Mouse (Mus musculus) cortical plate, adult 2 months (tissue): ENCODE results near the gene Smtn. TPM values are rescaled to one million over a fixed set of nuclear protein-coding genes. Genes with fewer than 3 reads are reported as not detected.

Experiments used
- H3K27ac ChIP-seq: fragments of 200-500 bp; 2 replicates; pipeline ENCODE4 v1.5.1; 2012; ENCODE audit warnings: low read length, control low read depth, inconsistent platforms; ENCODE audit not compliant: insufficient read depth
- H3K4me1 ChIP-seq: fragments of 200-500 bp; 2 replicates; pipeline ENCODE4 v1.6.1; 2011; ENCODE audit warnings: low read length; ENCODE audit not compliant: control insufficient read depth, insufficient read depth
- H3K4me3 ChIP-seq: fragments of 200-500 bp; 2 replicates; pipeline ENCODE4 v1.5.1; 2011; ENCODE audit warnings: mild to moderate bottlenecking, low read length, control low read depth; ENCODE audit not compliant: insufficient read depth
- CTCF ChIP-seq: fragments of 200-500 bp; IDR thresholded peaks from 2 replicates; pipeline ENCODE4 v1.5.1; 2011; ENCODE audit warnings: mild to moderate bottlenecking, control low read depth, low read length; ENCODE audit not compliant: insufficient read depth; ENCODE audit errors: extremely low read depth
- POLR2A ChIP-seq: fragments of 200-500 bp; IDR thresholded peaks from 2 replicates; pipeline ENCODE4 v1.6.1; 2011; ENCODE audit warnings: mild to moderate bottlenecking, low read length, control low read depth; ENCODE audit not compliant: insufficient read depth; ENCODE audit errors: extremely low read depth
- polyA plus RNA-seq: library from polyadenylated mRNA; depleted of rRNA; stranded (reverse); fragments of >200 nt; gene quantifications from 2 replicates; pipeline ENCODE4 v1.2.3, GENCODE M21; 2012

Smtn gene
- polyA plus RNA-seq, 1 experiment: 4.9 TPM

GRCm38 (mm10) chr11:3502459-3503072 lies 37.8 kb downstream of the Smtn start:
- H3K4me3 ChIP-seq: peak overlapping the region; percentile 81; the same call in 1 of the 2 replicates
- no peak overlapping the region for H3K27ac ChIP-seq

GRCm38 (mm10) chr11:3502057-3502456 lies 38.4 kb downstream of the Smtn start:
- Histone ChIP-seq H3K4me3 (no peak overlapping the region), H3K4me1 (no peaks in the 10 kb centered on the region), H3K27ac (no peak overlapping the region)
- TF ChIP-seq CTCF (no peak), POLR2A (no peak)

More at GRCm38 (mm10) chr11:3502459-3503072, 37.8 kb downstream of the Smtn start:
- TF ChIP-seq POLR2A (no peak), CTCF (no peak)
- H3K4me1 ChIP-seq: no peaks in the 10 kb centered on the region

GRCm38 (mm10) chr11:3497296-3497695 lies 43.1 kb downstream of the Smtn start:
- no peak overlapping the region for H3K27ac ChIP-seq
- H3K4me3 ChIP-seq: no peak overlapping the region
- no peaks in the 10 kb centered on the region for H3K4me1 ChIP-seq
- TF ChIP-seq CTCF: no peak
- no peak for TF ChIP-seq POLR2A

GRCm38 (mm10) chr11:3496756-3497155 lies 43.7 kb downstream of the Smtn start:
- Histone ChIP-seq H3K27ac (no peak overlapping the region), H3K4me1 (no peaks in the 10 kb centered on the region), H3K4me3 (no peak overlapping the region)
- TF ChIP-seq POLR2A: no peak
- TF ChIP-seq CTCF: no peak

GRCm38 (mm10) chr11:3495496-3495895 lies 44.9 kb downstream of the Smtn start:
- H3K27ac ChIP-seq: no peak overlapping the region
- TF ChIP-seq CTCF: no peak
- TF ChIP-seq POLR2A: no peak
- H3K4me1 ChIP-seq: no peaks in the 10 kb centered on the region

GRCm38 (mm10) chr11:3494857-3495256 lies 45.6 kb downstream of the Smtn start:
- TF ChIP-seq POLR2A: no peak
- TF ChIP-seq CTCF: no peak
- Histone ChIP-seq H3K4me3 (no peak overlapping the region), H3K4me1 (no peaks in the 10 kb centered on the region), H3K27ac (no peak overlapping the region)

More at GRCm38 (mm10) chr11:3495496-3495895, 44.9 kb downstream of the Smtn start:
- H3K4me3 ChIP-seq: no peak overlapping the region

- H3K27ac ChIP-seq: no peak overlapping the region
- TF ChIP-seq CTCF: no peak
- TF ChIP-seq POLR2A: no peak
- H3K4me1 ChIP-seq: no peaks in the 10 kb centered on the region
- no peak overlapping the region for H3K4me3 ChIP-seq
These were observed 47.7 kb downstream of the Smtn start for GRCm38 (mm10) chr11:3492748-3493147.

- Histone ChIP-seq H3K27ac (no peak overlapping the region), H3K4me3 (no peak overlapping the region), H3K4me1 (peaks cover 1% of the 10 kb centered on the region; the same call in 1 of the 2 replicates)
- TF ChIP-seq POLR2A: no peak
- no peak for TF ChIP-seq CTCF
These were observed 51.4 kb downstream of the Smtn start for GRCm38 (mm10) chr11:3489036-3489435.

- TF ChIP-seq CTCF: no peak
- no peak for TF ChIP-seq POLR2A
- Histone ChIP-seq H3K4me1 (peaks cover 1% of the 10 kb centered on the region; the same call in 1 of the 2 replicates), H3K27ac (no peak within 1 kb of the TSS), H3K4me3 (no peak within 1 kb of the TSS)
These were observed 52.4 kb downstream of the Smtn start, which contains the start of gene Pla2g3 for GRCm38 (mm10) chr11:3487952-3488570. TSS of gene Pla2g3 (plus strand) at chr11:3488284.

- H3K4me3 ChIP-seq: no peak overlapping the region
- no peak overlapping the region for H3K27ac ChIP-seq
- TF ChIP-seq POLR2A (no peak), CTCF (no peak)
- peaks cover 1% of the 10 kb centered on the region; the same call in 1 of the 2 replicates for H3K4me1 ChIP-seq
These were observed 54.1 kb downstream of the Smtn start for GRCm38 (mm10) chr11:3486349-3486748.
